Mouse (Mus musculus) cerebellum, postnatal 36 days (tissue): ENCODE measurements around the gene Slc4a1ap.
"Not testable (repeated sequence)": the region's sequence is repeated elsewhere in the genome, so short reads cannot be mapped to it uniquely, and the experiment has no call there.

Experiments used
- DNase-seq, 2 experiments: peaks; one replicate each; pipeline ENCODE4 v3.0.0; 2021 to 2022; ENCODE audit warnings: mixed read lengths in 2 of 2

Slc4a1ap gene

DNA sequence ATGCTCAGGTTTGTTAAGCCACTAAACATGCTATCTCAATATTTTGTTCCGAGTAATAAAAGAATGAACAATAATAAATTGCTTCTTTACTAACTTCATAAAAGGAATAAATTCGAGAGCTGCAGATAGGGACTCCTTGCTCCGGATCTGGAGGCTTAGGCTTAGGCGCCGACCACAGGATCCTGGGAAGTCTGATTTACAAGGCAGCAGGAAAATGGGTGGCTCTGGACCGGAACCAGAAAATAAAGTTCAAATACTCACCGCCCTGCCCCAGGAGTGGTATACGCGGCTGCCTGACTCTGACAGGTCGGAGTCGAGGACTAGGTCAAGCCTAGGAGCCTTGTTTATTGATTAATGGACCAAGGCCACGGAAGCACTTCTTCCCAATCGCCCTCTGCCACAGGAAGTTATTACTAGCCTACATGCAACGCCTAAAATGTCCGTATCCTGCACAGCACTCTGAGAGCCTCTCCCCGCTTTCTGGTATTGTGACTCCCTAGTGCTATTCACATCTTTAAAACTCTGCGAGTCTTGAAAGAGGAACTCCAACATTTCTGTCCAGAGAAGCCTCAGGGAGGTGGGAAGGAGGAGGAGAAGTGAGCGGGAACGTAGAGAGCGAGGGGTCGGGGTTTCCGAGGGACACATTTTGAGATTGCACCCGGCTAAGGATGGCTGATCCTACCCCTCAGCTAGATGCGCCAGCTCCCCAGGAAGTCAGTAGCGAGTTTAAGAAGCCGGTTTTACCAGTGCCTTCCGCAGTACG is at the start of gene Slc4a1ap:
Gene Slc4a1ap, plus strand, starts transcription at position 642 of the 763 bp plus-strand sequence.
- peak; percentile 73 to 84 for DNase-seq

DNA sequence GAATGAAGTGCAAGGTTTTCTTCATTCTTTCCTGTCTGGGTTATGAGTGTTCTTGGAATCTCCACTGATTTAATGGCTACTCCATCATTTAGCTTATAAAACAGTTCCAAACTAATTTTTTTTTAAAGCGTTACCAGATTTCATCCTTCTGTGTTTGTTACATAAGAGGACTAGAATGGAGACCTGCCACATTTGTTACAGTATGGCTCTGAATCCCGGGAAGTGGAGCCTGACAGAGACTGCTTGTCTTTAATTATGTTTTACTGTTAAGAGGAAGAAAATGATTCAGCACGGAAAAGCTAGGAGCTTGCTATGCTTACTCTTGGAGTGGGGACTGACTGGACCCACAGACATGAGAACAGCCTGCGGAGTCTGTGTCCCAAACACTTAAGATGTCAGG is 46.3 kb upstream of the Slc4a1ap start:
- no peak for DNase-seq

GRCm38 (mm10) chr5:31485440-31485839 is 41.4 kb upstream of the Slc4a1ap start, which contains the start of gene 4930548H24Rik:
TSS of gene 4930548H24Rik (plus strand) at chr5:31485740.
- DNase-seq, result no peak

- DNase-seq, result no peak
Measured at GRCm38 (mm10) chr5:31487889-31488288, 38.9 kb upstream of the Slc4a1ap start.

DNA sequence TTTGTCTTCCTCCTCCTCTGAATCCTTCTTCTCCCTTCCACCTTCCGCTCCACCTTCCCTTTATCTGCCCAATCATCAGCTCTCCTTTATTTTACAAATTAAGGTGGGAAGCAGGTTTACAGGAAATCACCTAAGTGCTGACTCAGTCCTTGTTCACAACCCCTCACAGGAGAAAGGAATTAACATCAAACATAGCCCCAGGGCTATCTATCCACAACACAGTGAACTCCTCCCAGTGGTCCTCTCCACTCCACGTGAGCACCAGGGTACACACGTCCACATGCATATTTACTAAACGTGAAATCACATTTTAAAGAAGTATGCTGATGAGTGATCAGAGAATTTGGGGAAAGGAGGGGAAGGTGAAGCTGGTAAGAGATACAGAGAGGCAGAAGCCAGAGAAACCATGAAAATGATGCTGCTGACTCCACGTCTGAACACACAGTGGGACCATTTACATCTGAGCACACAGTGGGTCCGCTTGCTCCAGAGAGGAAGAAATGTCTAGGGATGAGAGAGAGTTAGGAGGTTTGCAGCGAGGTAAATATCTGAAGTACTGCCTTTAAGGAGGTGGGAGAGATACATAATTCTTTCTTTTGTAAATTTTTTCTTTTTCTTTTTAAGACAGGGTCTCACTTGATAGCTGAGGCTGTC is 37.6 kb upstream of the Slc4a1ap start:
- DNase-seq, result no peak

- no peak for DNase-seq
Measured at GRCm38 (mm10) chr5:31492031-31492430, 34.8 kb upstream of the Slc4a1ap start.

DNA sequence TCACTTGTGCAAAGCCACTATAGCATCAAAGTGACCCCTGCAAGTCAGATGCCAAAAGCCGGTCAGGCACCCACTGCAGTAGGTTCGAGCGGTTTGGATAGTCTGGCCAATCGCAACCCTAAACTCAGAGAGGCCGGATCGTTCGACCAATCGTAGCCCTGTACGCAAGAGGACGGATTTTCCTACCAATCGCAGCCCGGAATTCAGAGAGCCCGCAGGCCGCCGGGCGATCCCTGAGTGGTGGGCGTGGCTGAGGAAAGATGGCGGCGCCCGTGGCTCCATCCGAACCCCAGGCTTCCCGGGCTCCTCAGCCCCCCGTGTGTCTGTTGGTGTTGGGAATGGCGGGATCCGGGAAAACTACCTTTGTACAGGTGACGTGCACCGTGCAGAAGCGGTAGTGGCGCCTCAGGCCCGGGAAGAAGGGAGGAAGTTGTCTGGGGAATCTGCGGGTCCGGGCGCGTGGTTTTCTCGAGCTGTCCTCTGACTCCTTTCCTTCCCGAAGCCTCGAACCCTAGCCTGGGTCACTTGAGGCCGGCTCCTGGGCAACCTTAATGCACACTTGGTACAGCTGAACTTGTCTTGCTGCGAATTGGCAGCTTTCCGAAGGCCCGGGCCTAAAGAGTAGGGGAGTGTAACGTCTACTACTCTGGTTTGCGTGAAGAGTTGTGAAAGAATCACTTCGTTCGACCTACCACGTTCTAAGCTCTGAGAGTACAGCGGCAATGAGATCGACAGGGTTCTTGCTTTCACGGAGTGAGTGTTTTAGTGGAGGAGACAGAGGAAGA is 32.1 kb upstream of the Slc4a1ap start, which contains the start of gene Gpn1:
Gene Gpn1, plus strand, starts transcription at position 229 of the 785 bp plus-strand sequence.
- peak; percentile 87 to 91 for DNase-seq

GRCm38 (mm10) chr5:31504843-31505242 is 22.0 kb upstream of the Slc4a1ap start:
- no peak for DNase-seq

DNA sequence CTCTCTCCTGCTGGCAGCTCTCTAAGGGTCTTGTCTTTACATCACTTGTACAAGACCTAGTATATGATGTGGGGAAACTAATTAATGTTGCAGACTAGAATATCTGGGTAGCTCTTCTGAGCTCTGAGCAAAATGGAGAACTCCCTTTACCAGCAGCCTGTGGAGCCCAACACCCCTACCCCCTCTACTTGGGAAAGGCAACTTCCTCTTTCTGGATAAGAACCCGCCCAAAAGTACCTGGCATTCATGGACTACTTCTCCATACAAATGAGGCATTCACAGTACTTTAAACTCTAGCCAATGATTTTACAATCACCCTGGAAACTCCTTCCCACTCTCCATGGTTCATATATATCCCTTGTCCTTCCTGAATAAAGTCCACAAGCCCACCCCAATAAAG is 14.3 kb upstream of the Slc4a1ap start:
- no peak for DNase-seq

DNA sequence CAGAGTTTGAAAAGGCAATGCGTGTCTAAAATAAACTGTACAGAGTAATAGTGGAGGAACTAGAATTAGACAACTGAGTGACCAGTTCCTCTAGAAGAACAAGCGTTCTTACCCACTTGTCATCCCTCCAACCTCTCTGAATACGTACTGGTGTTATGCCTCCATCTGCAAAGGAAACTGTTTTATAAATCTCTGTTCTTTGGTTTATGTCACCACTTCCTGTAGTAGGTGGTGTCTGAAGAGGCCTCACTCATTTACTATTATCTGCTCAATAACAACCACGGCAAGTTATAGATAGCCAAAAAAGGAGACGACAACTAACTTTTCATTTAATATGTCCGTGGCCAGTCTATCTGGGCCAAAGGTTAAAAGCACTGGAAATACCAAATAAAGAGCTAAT is 6.2 kb upstream of the Slc4a1ap start:
- DNase-seq, result no peak

- no peak for DNase-seq
Measured at GRCm38 (mm10) chr5:31527117-31527680, 404 bp downstream of the Slc4a1ap start.

DNA sequence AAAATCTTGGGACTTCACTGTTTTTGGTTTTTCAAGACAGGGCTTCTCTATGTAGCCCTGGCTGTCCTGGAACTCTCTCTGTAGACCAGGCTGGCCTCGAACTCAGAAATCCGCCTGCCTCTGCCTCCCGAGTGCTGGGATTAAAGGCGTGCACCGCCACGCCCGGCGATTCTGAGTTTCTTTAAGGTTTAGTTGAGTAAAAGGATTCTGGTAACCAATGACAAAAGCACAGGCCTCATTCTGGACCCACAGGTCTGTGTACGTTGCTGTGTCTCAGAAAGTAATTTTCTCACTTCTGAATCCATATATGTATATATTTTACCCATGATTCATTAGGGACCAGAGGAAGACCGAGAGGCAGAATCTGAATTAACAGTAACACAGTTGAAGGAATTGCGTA is 912 bp downstream of the Slc4a1ap start, which contains the start of gene Supt7l:
Gene Supt7l, minus strand, starts transcription at position 101 of the 400 bp plus-strand sequence.
- not testable (repeated sequence) for DNase-seq

DNA sequence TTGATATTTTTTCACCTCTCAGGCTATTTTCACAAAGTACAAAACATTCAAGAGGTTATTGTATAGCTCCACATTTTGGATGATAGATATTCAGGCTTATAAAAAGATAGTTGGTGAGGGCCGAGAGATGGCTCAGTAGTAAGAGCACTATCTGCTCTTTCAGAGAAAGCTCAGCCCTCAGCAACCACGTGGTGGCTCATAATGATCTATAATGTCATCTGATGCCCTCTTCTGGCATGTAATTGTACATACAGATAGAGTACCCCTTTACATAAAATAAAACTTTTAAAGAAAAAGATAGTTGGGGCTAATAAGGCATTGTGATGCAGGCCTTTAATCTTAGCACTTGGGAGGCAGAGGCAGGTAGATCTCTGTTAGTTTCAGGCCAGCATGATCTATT is 1.8 kb downstream of the Slc4a1ap start:
- DNase-seq, result no peak

GRCm38 (mm10) chr5:31535228-31535627 is 8.4 kb downstream of the Slc4a1ap start:
- no peak for DNase-seq

DNA sequence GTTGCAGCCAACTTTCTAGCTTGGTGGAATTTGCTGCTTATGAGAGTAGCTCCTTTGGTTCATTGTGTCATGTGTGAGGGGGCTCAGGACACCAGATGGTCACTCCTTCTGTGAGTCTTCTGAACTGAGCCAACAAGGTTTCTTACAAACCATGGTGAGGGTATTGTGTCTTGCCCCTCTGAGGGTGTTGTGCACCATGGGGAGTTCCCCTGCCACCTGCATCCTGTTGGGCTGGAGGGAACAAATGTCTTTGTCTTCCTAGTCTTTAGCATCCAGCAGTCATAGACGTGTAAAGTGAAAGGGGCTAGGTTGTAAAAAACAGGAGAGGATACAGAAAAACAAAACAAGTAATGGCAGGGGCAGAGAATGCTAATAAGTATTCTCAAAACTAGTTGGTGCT is 32.6 kb downstream of the Slc4a1ap start:
- no peak for DNase-seq

DNA sequence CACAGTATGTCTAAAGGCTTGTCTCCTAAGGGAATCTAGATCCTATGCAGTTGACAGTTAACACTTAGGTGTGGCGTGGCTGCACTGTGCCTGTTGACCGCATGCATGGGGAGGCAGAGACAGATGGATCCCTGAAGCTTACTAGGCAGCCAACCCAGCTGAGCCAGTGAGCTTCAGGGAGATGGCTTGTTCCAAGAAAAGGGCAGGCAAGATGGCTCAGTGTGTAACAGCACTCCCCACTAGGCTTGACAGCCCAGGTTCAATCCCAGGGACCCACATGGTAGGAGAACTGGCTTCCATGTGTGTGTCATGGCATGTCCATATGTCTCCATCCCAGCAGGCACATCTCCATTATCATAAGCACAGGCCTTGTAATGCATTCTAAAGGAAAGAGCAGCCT is 33.6 kb downstream of the Slc4a1ap start:
- no peak for DNase-seq

DNA sequence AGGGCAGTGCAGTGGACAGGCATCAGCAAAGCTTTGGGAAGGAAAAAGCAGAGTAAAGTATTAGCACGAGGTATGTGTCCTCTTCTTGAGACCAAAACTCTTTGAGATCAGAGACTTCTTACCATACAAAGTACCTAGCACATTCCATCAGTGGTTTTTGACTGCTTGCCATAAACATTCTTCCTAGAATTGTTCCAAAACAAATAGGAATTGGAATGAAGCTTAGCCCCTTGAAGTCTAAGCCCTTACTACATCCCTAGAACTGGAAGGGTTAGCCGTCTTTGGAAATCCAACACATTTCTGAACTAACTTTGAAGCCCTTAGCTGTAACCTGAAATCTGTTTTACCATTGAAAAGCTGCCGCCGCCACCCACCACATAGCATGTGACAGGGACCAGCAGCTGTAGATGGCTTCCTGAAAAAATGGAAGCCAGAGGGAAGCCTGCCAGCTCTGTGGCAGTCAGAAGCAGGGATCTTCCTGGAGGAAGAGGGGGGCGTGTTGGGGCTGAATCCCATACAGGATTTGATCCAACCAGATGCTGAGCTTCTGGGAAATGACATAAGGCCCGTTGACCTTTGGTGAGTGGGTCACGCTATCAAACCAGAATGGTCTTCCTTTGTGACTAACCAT is 35.4 kb downstream of the Slc4a1ap start:
- no peak for DNase-seq

DNA sequence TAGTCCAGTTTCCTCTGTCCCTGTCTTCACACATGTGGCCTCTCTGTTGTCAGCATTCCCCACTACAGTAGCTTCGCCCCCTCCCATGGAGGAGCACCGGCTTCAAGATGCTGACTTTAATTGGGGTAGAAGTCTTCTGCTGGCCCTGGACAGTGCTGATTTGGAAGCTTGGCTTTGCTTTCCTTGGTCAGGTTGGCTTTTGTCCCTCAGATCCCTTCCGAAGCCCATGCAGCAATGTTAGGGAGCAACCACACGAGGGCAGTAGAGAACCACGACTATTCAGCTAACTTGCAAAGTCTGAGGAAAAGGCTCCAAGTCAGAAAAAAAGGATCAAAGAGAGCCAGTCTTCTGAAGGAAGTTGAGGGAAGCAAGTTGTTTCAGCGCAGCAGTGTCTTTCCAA is 36.7 kb downstream of the Slc4a1ap start:
- DNase-seq, result peak; percentile 70 to 77

GRCm38 (mm10) chr5:31563905-31564304 is 37.1 kb downstream of the Slc4a1ap start:
- DNase-seq, result no peak

DNA sequence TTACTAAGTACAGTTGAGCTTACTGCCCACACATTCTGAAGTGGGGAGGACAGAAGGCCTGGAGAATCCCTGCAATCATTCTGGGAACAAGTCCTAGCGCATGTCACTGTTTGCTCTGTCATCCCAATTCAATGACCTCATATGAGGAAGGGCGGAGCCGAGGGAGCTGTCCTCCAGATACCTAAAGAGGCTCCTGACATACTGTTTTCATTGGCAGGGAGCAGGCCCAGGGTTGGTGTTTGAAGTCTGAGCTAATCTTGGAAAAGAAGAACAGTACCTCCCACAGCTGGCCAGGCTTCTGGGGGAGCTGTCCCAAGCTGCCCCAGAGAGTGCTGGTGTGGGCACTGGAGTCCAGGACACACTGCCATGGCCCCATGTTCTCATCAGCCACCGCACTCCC is 38.2 kb downstream of the Slc4a1ap start:
- DNase-seq, result no peak

DNA sequence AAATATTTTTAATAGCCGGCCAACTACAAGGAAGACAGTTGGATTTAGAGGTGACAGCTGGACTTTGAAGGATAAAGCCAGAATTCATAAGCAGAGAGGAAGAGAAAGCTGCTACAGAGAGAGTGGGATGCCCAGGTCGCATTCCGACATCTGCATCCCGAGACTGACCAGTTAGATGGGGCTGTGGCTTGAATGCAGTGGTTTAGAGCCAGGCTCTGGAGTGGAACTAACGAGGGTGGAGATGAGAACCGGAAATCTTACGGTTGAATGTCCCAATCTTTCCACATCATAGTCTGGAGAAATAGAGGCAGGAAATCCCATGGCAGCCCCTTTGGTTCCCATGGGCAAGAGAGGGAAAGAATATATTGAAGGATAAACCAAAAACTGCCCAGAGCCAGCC is 39.2 kb downstream of the Slc4a1ap start:
- no peak for DNase-seq

GRCm38 (mm10) chr5:31566457-31566856 is 39.7 kb downstream of the Slc4a1ap start:
- DNase-seq, result no peak
